Mouse (Mus musculus): ENCODE data around the gene Vstm2a. TPM values are rescaled to one million over a fixed set of nuclear protein-coding genes. Genes with fewer than 3 reads are reported as not detected.

Vstm2a gene
- total and polyA plus RNA-seq, 2 experiments from 2014 or later, result 128 to 164 TPM

DNA sequence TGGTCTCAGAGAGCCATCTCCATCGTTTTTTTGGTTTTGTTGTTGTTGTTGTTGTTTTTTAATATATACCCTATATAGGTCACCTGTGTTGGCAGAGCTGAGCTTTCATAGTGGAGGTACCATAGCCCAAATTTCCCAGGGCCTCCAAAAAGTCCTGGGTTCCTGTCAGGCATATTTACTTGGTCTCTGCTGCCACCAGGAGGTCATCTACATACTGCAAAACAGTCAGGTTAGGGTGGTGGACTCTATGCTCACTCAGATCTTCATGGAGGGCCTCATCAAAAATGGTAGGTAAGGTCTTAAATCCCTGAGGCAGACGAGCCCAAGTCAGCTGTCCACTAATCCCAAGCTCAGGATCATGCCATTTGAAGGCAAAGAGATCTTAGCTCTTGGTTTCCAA is 146.1 kb downstream of the Vstm2a start:
- no peaks in the 10 kb centered on the region for H3K4me1 ChIP-seq (ENCODE audit: insufficient read depth, low read length)
- H3K27ac ChIP-seq (ENCODE audit: low read depth, low read length), result no peak overlapping the region
- no peaks in the 10 kb centered on the region for H3K9me3 ChIP-seq (ENCODE audit: low read length)
- H3K27me3 ChIP-seq (ENCODE audit: insufficient read depth, low read length), result no peaks in the 10 kb centered on the region
- no peak overlapping the region for H3K4me3 ChIP-seq (ENCODE audit: low read depth, low read length)
- no peak overlapping the region for H3K9ac ChIP-seq (replicated peaks; ENCODE audit: low read length, poor library complexity, severe bottlenecking)
- DNase-seq (ENCODE audit: low spot score) (no peak), ATAC-seq (ENCODE audit: low FRiP score) (no peak)
- no peaks in the 10 kb centered on the region for H3K36me3 ChIP-seq (ENCODE audit: insufficient read depth, low read length)
- 49% methylated on average over 2 of the region's 2 CpGs for WGBS
- peak; percentile 59 for TF ChIP-seq CTCF (IDR thresholded peaks at IDR 0.05)
- H3K4me2 ChIP-seq (ENCODE audit: low read depth, low read length, poor library complexity, severe bottlenecking), result no peak overlapping the region

DNA sequence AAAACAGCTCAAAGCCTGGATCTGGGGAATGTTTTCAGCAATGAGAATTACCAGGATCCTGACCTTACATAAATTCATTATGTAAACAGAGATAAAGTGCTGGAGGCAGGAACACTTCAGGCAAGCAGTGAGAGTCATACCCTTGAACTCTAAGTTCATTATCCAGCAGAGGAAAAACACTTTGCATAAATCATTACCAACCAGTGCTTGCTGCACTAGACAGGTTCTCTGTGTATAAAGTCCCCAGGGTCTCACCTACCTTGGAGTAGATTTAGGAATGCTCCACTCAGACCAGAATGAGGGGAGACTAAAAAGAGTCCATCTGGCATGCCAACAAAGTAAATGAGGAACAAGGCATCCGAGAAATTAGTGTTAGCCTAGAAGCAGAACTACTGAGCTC is 154.2 kb downstream of the Vstm2a start:
- H3K9me3 ChIP-seq (ENCODE audit: low read length), result no peaks in the 10 kb centered on the region
- H3K9ac ChIP-seq (replicated peaks; ENCODE audit: low read length, poor library complexity, severe bottlenecking), result no peak overlapping the region
- H3K36me3 ChIP-seq (ENCODE audit: insufficient read depth, low read length), result no peaks in the 10 kb centered on the region
- no peak for TF ChIP-seq CTCF (IDR thresholded peaks at IDR 0.05)
- no peak overlapping the region for H3K4me3 ChIP-seq (ENCODE audit: low read depth, low read length)
- DNase-seq (ENCODE audit: low spot score) (no peak), ATAC-seq (ENCODE audit: low FRiP score) (no peak)
- no peaks in the 10 kb centered on the region for H3K27me3 ChIP-seq (ENCODE audit: insufficient read depth, low read length)
- 67% methylated on average over 1 of the region's 1 CpGs for WGBS
- no peak overlapping the region for H3K4me2 ChIP-seq (ENCODE audit: low read depth, low read length, poor library complexity, severe bottlenecking)
- no peaks in the 10 kb centered on the region for H3K4me1 ChIP-seq (ENCODE audit: insufficient read depth, low read length)
- H3K27ac ChIP-seq (ENCODE audit: low read depth, low read length), result no peak overlapping the region

DNA sequence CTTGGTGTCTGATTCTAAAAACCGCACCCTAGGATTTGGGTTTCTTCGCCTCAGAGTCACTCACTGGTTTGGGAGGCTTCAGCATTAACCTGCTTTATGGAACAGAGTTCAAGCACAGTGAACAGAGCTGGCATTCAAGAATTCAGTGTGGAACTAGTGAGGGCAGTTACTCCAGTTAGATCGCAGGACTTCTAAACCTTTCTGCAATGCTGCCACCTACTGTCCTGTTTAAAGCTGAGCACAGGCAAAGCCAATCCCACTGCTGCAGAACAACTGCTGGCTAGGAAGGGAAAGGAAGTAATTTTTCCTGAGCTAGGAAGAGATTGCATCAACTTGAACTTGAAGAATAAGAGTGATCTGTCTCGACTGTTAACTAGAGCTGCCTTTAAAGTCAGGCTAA is 155.1 kb downstream of the Vstm2a start:
- Histone ChIP-seq H3K4me1 (ENCODE audit: insufficient read depth, low read length) (no peaks in the 10 kb centered on the region), H3K27ac (ENCODE audit: low read depth, low read length) (no peak overlapping the region), H3K9ac (replicated peaks; ENCODE audit: low read length, poor library complexity, severe bottlenecking) (no peak overlapping the region), H3K4me2 (ENCODE audit: low read depth, low read length, poor library complexity, severe bottlenecking) (no peak overlapping the region), H3K4me3 (ENCODE audit: low read depth, low read length) (no peak overlapping the region), H3K9me3 (ENCODE audit: low read length) (no peaks in the 10 kb centered on the region), H3K27me3 (ENCODE audit: insufficient read depth, low read length) (no peaks in the 10 kb centered on the region), H3K36me3 (ENCODE audit: insufficient read depth, low read length) (no peaks in the 10 kb centered on the region)
- peak; percentile 68 for ATAC-seq (ENCODE audit: low FRiP score)
- peak; percentile 90 for TF ChIP-seq CTCF (IDR thresholded peaks at IDR 0.05)
- peak; percentile 93 for DNase-seq (ENCODE audit: low spot score)
- 22% methylated on average over 4 of the region's 4 CpGs for WGBS

DNA sequence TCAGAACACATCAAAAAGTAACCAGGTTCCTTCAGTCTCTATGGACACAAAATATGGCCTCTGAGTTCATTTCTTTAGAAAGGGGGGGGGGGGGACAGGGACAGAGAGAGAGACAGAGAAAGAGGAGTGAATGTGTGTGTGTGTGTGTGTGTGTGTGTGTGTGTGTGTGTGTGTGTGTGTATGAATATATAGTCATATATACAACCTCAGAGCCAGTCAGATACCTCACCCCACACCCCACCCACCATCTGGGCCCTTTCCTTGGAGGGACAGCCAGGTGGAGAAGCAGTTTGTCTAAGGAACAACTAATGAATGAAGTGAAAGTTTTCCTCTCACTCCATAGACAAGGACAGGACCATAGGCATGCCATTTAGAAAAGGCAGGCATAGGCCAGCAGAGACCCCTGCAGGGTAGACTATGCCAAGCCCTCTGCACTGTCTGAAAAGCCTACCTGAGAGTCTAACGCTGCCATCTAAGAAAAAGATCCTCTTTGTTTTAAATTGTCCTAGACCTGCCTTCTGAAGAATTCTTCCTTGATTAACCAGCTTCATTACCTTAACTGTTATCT is 155.6 kb downstream of the Vstm2a start:
- 72% methylated on average over 1 of the region's 1 CpGs for WGBS
- peak; percentile 30; the same call in 1 of the 2 replicates for TF ChIP-seq CTCF (IDR thresholded peaks at IDR 0.05)

DNA sequence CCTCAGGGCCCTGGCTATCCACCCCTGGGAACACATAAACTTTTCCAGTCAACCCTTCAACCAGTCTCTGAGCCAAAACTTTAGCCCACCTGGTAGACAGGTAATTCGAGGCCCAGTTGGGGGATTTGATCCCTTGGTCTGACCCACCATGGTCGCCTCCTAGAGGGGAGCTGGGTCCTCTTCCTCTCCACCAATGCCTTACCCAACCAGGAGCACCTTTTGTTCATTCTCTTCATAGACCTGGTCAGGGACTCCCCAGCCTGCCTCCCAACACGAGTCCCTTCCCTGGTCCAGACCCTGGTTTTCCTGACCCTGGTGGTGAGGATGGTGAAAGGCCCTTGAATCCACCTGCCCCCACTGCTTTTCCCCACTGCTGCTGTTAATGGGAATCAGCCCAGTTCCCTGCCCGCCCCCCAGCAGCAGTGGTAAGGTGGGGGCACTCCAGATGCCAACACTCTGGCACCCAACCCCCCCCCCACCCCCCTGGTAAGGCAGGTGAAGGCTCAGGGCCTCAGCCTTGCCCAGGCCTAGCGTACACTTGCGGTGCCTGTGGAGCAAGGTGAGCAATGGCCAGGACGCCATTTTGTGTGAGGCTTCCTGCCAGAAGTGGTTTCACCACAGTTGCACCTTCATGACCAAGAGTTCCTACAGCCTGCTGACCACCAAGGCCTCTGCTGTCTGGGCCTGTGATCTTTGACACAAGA is 182.2 kb downstream of the Vstm2a start:
- DNase-seq (ENCODE audit: low spot score) (no peak), ATAC-seq (ENCODE audit: low FRiP score) (no peak)
- Histone ChIP-seq H3K9ac (replicated peaks; ENCODE audit: low read length, poor library complexity, severe bottlenecking) (no peak overlapping the region), H3K27me3 (ENCODE audit: insufficient read depth, low read length) (no peaks in the 10 kb centered on the region), H3K27ac (ENCODE audit: low read depth, low read length) (no peak overlapping the region), H3K4me2 (ENCODE audit: low read depth, low read length, poor library complexity, severe bottlenecking) (no peak overlapping the region), H3K4me1 (ENCODE audit: insufficient read depth, low read length) (no peaks in the 10 kb centered on the region), H3K36me3 (ENCODE audit: insufficient read depth, low read length) (no peaks in the 10 kb centered on the region), H3K4me3 (ENCODE audit: low read depth, low read length) (no peak overlapping the region), H3K9me3 (ENCODE audit: low read length) (no peaks in the 10 kb centered on the region)
- TF ChIP-seq CTCF (IDR thresholded peaks at IDR 0.05), result no peak
- WGBS, result 87% methylated on average over 7 of the region's 7 CpGs

More for the DNA sequence above, 155.6 kb downstream of the Vstm2a start:
- no peaks in the 10 kb centered on the region for H3K27me3 ChIP-seq (ENCODE audit: insufficient read depth, low read length)
- no peaks in the 10 kb centered on the region for H3K9me3 ChIP-seq (ENCODE audit: low read length)
- no peak overlapping the region for H3K9ac ChIP-seq (replicated peaks; ENCODE audit: low read length, poor library complexity, severe bottlenecking)
- H3K4me2 ChIP-seq (ENCODE audit: low read depth, low read length, poor library complexity, severe bottlenecking), result no peak overlapping the region
- DNase-seq (ENCODE audit: low spot score) (no peak), ATAC-seq (ENCODE audit: low FRiP score) (no peak)
- H3K4me1 ChIP-seq (ENCODE audit: insufficient read depth, low read length), result no peaks in the 10 kb centered on the region
- H3K36me3 ChIP-seq (ENCODE audit: insufficient read depth, low read length), result no peaks in the 10 kb centered on the region
- no peak overlapping the region for H3K27ac ChIP-seq (ENCODE audit: low read depth, low read length)
- no peak overlapping the region for H3K4me3 ChIP-seq (ENCODE audit: low read depth, low read length)

Measured in midbrain, postnatal 0 days (tissue).